Mouse (Mus musculus): ENCODE measurements at regions not wholly inside any gene's neighbourhood (a gene's known extent, or its start where the extent isn't known, plus 50 kb on each side); places are given as distances from the start of the nearest gene placed in this dataset.

- DNase-seq (ENCODE audit: low spot score in 2 of 2) = no peak
These were observed 140.4 kb downstream of the Gm11146 start for GRCm38 (mm10) chr16:77461459-77461858.

DNA sequence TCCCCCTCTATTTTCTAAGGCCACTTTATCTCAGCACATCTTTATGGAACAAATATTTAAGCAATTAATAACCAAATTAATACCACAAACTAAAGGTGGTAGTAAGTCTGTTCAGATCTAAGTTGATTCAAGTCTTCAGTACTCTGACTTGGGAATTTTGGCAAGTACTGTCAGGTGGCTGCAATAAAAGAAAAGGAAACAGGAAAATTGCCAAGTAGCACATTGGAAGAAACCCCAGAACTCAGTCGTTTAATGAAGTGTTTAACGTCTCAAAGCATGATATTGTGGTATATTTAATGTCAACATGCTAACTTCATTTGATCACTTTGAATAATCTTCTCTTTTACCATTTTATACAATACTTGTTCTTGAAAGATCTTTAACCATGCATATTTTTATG is 142.2 kb downstream of the Gm11146 start:
- DNase-seq (ENCODE audit: low spot score in 2 of 2) = no peak

GRCm38 (mm10) chr16:77444647-77445046 is 157.2 kb downstream of the Gm11146 start:
- no peak for DNase-seq (ENCODE audit: low spot score in 2 of 2)

DNA sequence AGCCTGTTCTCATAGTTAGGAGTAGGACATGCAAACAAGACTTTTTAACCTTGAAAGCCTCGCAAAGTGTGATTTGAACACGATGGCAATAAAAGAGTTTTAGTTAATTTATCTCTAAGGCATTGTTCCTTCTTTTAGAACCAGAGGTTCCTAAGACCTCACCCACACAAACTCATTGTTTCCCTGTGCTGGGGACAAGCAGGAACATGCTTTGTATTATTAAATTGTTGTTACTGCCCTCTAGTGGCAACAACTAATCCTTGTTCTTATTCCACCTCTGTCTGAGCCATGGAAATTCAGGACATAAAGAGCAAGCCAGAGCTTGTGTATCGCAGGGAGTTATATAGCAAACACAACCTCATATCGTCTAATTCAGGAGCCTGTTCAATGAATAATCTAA is 157.9 kb downstream of the Gm11146 start:
- DNase-seq (ENCODE audit: low spot score in 2 of 2) = no peak

DNA sequence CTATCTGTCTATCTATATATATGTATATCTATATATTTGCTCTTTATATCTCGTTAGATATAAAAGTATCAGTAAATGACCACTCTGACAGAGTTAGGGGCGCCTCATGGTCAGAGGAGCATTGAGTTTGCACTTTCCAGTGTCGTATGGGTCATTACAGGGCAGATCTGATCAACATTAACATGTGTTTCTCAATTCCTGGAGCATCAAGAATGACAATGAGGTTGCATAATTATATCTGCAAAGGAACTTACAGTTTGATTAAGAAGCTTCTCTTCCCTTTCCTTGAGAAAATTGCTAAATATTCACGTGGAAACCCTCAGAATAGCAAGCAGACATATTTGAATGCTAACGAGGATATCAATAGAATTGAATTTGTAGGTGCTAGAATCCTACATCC is 158.6 kb downstream of the Gm11146 start:
- DNase-seq (ENCODE audit: low spot score in 2 of 2) = no peak

DNA sequence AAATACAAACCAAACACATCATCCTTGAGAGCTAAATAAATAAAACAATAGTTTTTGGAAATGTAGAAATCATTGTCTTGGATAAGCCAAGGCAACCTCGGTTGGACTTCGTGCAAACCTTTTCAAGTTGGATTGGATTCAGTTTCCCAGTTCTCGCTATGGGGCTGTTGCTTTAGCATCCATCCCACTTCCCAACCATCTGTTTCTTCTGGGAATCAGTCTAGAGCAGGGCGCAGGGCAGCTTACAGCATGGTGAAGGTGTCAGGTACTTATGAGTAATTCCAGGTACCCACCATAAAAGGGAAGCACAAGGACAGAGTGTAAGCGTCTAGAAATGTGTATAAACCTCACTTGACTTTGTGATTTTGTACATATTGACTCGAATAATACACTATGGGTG is 159.0 kb downstream of the Gm11146 start:
- no peak for DNase-seq (ENCODE audit: low spot score in 2 of 2)

DNA sequence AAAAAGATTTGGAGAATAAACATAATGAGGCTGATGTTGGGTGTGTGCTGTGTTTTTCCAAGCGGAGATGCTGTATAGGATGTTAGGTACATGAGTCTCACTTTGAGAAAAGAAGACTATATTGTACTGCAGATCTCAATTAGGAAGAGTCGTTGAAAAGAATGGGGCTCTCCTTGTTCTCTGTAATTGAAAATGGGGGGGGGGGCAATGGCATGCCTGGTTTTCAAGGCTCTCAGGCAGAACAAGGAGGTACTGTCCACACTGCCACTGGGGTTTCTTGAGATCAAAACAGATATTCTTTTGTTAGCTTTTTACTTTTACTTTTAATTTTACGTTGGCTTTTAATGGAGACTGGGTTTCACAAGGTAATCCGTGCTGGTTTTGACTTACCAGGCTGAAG is 170.5 kb downstream of the Gm11146 start:
- DNase-seq (ENCODE audit: low spot score in 2 of 2) = no peak

- no peak for DNase-seq (ENCODE audit: low spot score in 2 of 2)
These were observed 179.2 kb downstream of the Gm11146 start for GRCm38 (mm10) chr16:77422385-77423363.

- DNase-seq (ENCODE audit: low spot score in 2 of 2) = peak in 1 of 2 experiments; percentile 15
These were observed 180.3 kb downstream of the Gm11146 start for GRCm38 (mm10) chr16:77421591-77422024.

DNA sequence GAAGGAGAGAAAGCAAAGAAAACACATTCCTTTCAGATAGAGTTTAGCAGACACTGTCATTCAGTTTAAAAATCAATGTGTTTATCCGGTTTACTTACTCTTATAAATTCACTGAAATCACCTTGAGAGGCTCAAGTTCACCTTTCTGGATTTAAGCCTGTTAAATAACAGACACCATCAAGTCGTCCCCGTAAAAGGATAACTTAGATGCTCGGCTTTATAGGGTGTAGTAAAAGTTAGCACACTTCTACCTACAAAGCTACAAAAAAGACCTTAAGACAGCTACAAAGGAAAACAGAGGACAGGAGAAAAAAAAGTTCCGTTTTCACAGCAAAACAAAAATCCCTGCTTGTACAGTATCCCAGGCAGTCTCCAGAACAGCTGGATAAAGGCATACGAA is 180.9 kb downstream of the Gm11146 start:
- no peak for DNase-seq (ENCODE audit: low spot score in 2 of 2)

GRCm38 (mm10) chr16:77420136-77420860 is 181.6 kb downstream of the Gm11146 start:
- DNase-seq (ENCODE audit: low spot score in 2 of 2) = no peak

- no peak for DNase-seq (ENCODE audit: low spot score in 2 of 2)
These were observed 182.7 kb downstream of the Gm11146 start for GRCm38 (mm10) chr16:77419116-77419735.

- DNase-seq (ENCODE audit: low spot score in 2 of 2) = no peak
These were observed 183.4 kb downstream of the Gm11146 start for GRCm38 (mm10) chr16:77418486-77418885.

GRCm38 (mm10) chr16:77417791-77418190 is 184.1 kb downstream of the Gm11146 start:
- DNase-seq (ENCODE audit: low spot score in 2 of 2) = no peak

DNA sequence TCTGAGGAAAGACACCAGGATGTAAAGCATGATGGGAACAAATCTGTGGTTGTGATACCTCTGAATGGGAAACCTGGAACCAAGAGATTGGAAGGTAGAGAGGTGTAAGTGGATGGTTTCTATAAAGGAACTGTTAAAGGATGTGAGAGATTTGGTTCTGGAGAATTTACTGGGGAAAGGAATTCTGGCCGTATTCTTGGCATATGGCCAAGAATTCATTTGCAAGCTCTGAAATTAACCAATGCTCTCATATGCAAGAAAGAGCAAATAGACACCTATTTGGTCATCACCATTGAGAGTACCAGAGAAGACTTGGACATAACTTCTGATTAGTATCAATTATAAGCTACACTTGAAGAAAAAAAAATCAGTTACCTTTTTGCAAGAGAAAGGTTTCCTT is 187.3 kb downstream of the Gm11146 start:
- DNase-seq (ENCODE audit: low spot score in 2 of 2) = no peak

DNA sequence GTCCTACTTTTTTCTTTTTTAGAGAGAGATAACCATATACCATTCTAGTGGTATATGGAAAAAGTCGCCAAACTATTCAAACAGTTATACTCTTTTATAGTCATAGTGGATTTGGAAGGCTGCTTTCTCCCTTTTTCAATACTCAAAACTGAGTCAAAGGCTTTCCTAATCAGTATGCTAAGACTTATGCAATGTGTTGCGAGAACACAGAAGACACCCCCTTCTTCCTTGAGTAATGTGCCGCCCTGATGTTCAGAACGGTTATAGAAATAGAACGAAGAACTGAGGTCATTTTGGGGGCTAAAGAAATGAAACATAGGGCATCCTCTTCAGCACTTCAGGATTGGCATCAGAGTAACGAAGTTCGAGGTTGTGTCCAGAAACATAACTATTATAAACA is 192.7 kb downstream of the Gm11146 start:
- no peak for DNase-seq (ENCODE audit: low spot score in 2 of 2)

DNA sequence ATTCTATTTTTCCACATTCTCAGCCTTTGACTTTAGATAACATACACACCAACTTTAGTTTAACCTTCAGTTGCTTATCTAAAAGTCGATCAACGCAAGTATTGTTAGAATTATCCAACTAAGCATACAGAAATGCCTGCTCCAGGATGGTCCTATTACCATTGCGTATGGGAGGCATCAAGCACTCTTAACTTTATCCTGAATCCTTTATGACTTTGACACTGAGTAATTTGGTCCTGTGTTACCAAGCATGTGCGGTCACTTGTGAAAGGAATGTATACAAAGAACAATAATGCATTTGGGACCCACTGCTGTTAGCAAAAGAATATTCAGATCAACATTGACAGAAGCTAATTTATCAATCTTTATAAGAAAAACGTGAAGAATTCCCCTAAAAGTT is 194.9 kb downstream of the Gm11146 start:
- no peak for DNase-seq (ENCODE audit: low spot score in 2 of 2)

DNA sequence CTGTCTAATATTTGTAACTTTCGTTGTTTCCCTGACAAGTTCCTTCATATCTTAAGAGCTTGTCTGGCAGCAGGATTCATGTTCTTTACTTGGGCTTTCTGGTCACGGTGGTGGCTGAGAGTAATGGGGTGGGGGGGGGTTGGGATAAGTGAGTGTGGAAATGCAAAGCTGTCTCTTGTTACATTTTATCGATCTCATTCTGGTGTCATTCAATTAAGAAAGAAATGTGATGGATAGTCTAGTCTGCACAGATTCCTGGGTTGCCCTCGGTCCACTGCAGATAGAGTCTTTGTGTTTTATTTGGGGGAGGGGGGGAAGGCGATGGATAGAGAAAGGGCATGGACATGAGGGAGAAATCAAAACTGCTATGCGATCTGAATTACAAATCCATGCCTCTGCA is 196.0 kb downstream of the Gm11146 start:
- no peak for DNase-seq (ENCODE audit: low spot score in 2 of 2)

DNA sequence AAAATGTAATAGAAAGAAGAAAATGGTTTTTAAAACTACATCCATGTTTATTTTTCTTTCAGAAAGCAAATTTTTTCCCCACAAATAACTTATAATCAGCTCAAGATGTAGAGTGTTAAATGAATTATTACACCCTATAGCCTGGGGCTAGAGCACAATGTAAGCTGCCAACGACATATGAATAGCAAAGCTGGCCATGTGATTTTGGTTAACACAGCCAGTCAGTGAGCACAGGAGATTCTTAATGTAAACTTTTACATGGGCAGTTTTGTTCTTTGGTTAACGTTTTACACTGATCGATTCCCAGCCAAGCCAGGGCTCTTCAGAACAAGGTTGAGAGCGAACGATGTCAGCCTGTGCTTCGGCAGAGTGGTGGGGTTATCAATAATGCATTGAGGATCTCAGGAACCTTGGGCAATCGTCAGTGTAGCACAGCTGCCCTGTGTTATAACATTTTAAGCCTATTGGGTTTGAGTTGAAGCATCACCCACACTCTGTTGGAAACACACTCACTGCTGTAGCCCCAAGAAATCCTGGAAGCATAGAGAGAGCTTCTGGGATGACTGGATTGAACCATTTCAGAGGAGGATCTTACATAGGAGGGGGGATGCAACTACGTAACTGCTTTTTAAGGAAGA is 196.6 kb downstream of the Gm11146 start:
- DNase-seq (ENCODE audit: low spot score in 2 of 2) = no peak

DNA sequence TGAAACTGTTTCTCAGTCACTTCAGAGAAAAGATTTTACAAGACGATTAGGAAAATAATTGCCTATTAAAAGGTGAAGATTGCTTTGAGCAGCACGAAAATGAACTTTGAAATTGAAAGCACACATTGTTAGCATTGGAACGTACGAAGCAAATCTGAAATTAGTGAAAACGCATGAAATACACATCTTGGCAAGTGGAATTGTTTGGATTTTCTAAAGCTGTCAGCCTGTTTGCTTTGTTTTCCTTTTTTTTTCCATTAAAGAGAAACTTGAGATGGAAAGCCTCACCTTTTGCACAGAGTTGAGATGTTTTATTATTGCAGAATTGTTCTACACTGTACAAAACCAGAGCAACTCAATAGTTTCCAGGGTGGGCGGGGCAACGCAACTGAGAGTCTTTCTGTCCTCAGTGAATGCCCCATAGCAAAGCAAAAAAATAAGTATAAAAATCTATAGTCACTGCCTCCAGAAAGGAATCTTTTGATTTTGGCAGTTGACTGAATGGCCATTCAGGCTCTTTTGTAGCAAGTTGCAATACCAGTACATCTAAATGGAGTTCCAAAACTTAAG is 199.1 kb downstream of the Gm11146 start:
- no peak for DNase-seq (ENCODE audit: low spot score in 2 of 2)

Data from gastrocnemius, adult 8-10 months (tissue).